Mouse (Mus musculus) cerebellum, adult 2 months (tissue): ENCODE measurements around the gene Oprd1.

Experiments
- CTCF ChIP-seq: fragments of 200-500 bp; IDR thresholded peaks from 2 replicates; pipeline ENCODE4 v1.5.1; 2011; ENCODE audit warnings: low read depth, mild to moderate bottlenecking, control low read depth, low read length, moderate library complexity, borderline replicate concordance; ENCODE audit not compliant: insufficient read depth
- POLR2A ChIP-seq: fragments of 200-500 bp; IDR thresholded peaks from 2 replicates; pipeline ENCODE4 v1.6.1; 2011; ENCODE audit warnings: low read length, control low read depth, borderline replicate concordance; ENCODE audit not compliant: insufficient read depth

- no peak for TF ChIP-seq POLR2A
- no peak for TF ChIP-seq CTCF
Observed at GRCm38 (mm10) chr4:132072156-132072555, 72.1 kb downstream of the Oprd1 start.
